Mouse (Mus musculus) hindbrain, postnatal 0 days (tissue): ENCODE measurements at regions not wholly inside any gene's neighbourhood (a gene's known extent, or its start where the extent isn't known, plus 50 kb on each side); places are given as distances from the start of the nearest gene placed in this dataset.
A peak's percentile ranks its signal among the peaks of the same experiment; 100 is the strongest.

Experiments used
- ATAC-seq: fragments of 200-750 bp; cut with Nextera tagmentation; 2 replicates; pipeline ENCODE4 v1.8.0; 2017; ENCODE audit warnings: mild to moderate bottlenecking, moderate TSS enrichment, moderate library complexity
- DNase-seq: peaks from one replicate; pipeline ENCODE4 v3.0.0-alpha.2; 2015; ENCODE audit warnings: low spot score
- H3K27ac ChIP-seq: fragments of 300-500 bp; sonication (generic); 2 replicates; pipeline ENCODE4 v1.5.1; 2014; ENCODE audit warnings: mild to moderate bottlenecking
- H3K27me3 ChIP-seq: fragments of 300-500 bp; sonication (generic); 2 replicates; pipeline ENCODE4 v1.6.1; 2014; ENCODE audit warnings: low read length, mixed read lengths; ENCODE audit not compliant: insufficient read depth
- H3K36me3 ChIP-seq: fragments of 300-500 bp; sonication (generic); 2 replicates; pipeline ENCODE4 v1.6.1; 2014; ENCODE audit warnings: low read length, mixed read lengths; ENCODE audit not compliant: insufficient read depth
- H3K4me1 ChIP-seq: fragments of 300-500 bp; sonication (generic); 2 replicates; pipeline ENCODE4 v1.6.1; 2014; ENCODE audit warnings: antibody characterized with exemption, low read length, mixed read lengths; ENCODE audit not compliant: insufficient read depth
- H3K4me2 ChIP-seq: fragments of 300-500 bp; sonication (generic); 2 replicates; pipeline ENCODE4 v1.6.1; 2014; ENCODE audit warnings: low read depth, mild to moderate bottlenecking, low read length, moderate library complexity, mixed read lengths
- H3K4me3 ChIP-seq: fragments of 300-500 bp; sonication (generic); 2 replicates; pipeline ENCODE4 v1.5.1; 2014; ENCODE audit warnings: low read length
- H3K9ac ChIP-seq: fragments of 300-500 bp; sonication (generic); replicated peaks from 2 replicates; pipeline ENCODE4 v1.6.1; 2014; ENCODE audit warnings: mild to moderate bottlenecking, low read length, moderate library complexity, mixed read lengths
- H3K9me3 ChIP-seq: fragments of 300-500 bp; sonication (generic); 2 replicates; pipeline ENCODE4 v1.6.1; 2016; ENCODE audit warnings: low read length, mixed read lengths
- CTCF ChIP-seq: IDR thresholded peaks from 2 replicates; pipeline ENCODE4 v1.5.1; 2016; ENCODE audit warnings: antibody characterized with exemption, control low read depth, low read depth
- WGBS: fragments of 180-500 bp; shearing (Covaris S2); extraction: QIAGEN DNeasy Blood & Tissue Kit; methylation state at CpG from one replicate; pipeline ENCODE4 v1.1.7; 2014; 5-methylcytosine and 5-hydroxymethylcytosine counted together

GRCm38 (mm10) chr2:109484306-109484705 is 190.2 kb upstream of the Bdnf start:
- ATAC-seq (no peak), DNase-seq (no peak)
- H3K27me3 ChIP-seq = no peaks in the 10 kb centered on the region
- H3K9ac ChIP-seq = no peak overlapping the region
- 68% methylated on average over 1 of the region's 1 CpGs for WGBS
- TF ChIP-seq CTCF = no peak
- H3K9me3 ChIP-seq = no peaks in the 10 kb centered on the region
- no peaks in the 10 kb centered on the region for H3K36me3 ChIP-seq
- no peak overlapping the region for H3K4me3 ChIP-seq
- H3K4me2 ChIP-seq = no peak overlapping the region
- H3K4me1 ChIP-seq = no peaks in the 10 kb centered on the region
- H3K27ac ChIP-seq = no peak overlapping the region

- Histone ChIP-seq H3K4me3 (no peak overlapping the region), H3K9me3 (no peaks in the 10 kb centered on the region), H3K9ac (no peak overlapping the region), H3K4me1 (no peaks in the 10 kb centered on the region), H3K27ac (no peak overlapping the region), H3K4me2 (no peak overlapping the region), H3K27me3 (no peaks in the 10 kb centered on the region), H3K36me3 (no peaks in the 10 kb centered on the region)
- ATAC-seq (no peak), DNase-seq (no peak)
- no peak for TF ChIP-seq CTCF
- WGBS = 87% methylated on average over 1 of the region's 1 CpGs
Measured at GRCm38 (mm10) chr2:109487591-109487990, 186.9 kb upstream of the Bdnf start.

GRCm38 (mm10) chr2:109502186-109502585 is 172.3 kb upstream of the Bdnf start:
- ATAC-seq (no peak), DNase-seq (peak; percentile 11)
- Histone ChIP-seq H3K4me2 (no peak overlapping the region), H3K36me3 (no peaks in the 10 kb centered on the region), H3K4me3 (no peak overlapping the region), H3K9ac (no peak overlapping the region), H3K9me3 (no peaks in the 10 kb centered on the region), H3K27me3 (no peaks in the 10 kb centered on the region), H3K27ac (no peak overlapping the region), H3K4me1 (no peaks in the 10 kb centered on the region)
- no peak for TF ChIP-seq CTCF
- WGBS = 44% methylated on average over 5 of the region's 5 CpGs

- H3K4me3 ChIP-seq = no peak overlapping the region
- no peaks in the 10 kb centered on the region for H3K27me3 ChIP-seq
- DNase-seq (no peak), ATAC-seq (no peak)
- H3K27ac ChIP-seq = no peak overlapping the region
- H3K4me1 ChIP-seq = 0 out of 2 replicates have a peak, but pooled peaks cover under 1% of the 10 kb centered on the region
- no peak overlapping the region for H3K4me2 ChIP-seq
- no peaks in the 10 kb centered on the region for H3K9me3 ChIP-seq
- TF ChIP-seq CTCF = no peak
- 78% methylated on average over 6 of the region's 6 CpGs for WGBS
- no peak overlapping the region for H3K9ac ChIP-seq
- H3K36me3 ChIP-seq = no peaks in the 10 kb centered on the region
Measured at GRCm38 (mm10) chr2:109504906-109505305, 169.6 kb upstream of the Bdnf start.

- DNase-seq (peak; percentile 80), ATAC-seq (peak; percentile 89)
- H3K9me3 ChIP-seq = no peaks in the 10 kb centered on the region
- H3K27ac ChIP-seq = no peak overlapping the region
- no peaks in the 10 kb centered on the region for H3K27me3 ChIP-seq
- TF ChIP-seq CTCF = no peak
- H3K4me2 ChIP-seq = no peak overlapping the region
- WGBS = 40% methylated on average over 8 of the region's 8 CpGs
- H3K4me1 ChIP-seq = peaks cover 5% of the 10 kb centered on the region; the same call in 1 of the 2 replicates
- no peak overlapping the region for H3K9ac ChIP-seq
- H3K36me3 ChIP-seq = no peaks in the 10 kb centered on the region
- H3K4me3 ChIP-seq = no peak overlapping the region
Measured at GRCm38 (mm10) chr2:109510070-109510979, 164.2 kb upstream of the Bdnf start.

- H3K4me3 ChIP-seq = no peak overlapping the region
- no peaks in the 10 kb centered on the region for H3K27me3 ChIP-seq
- H3K36me3 ChIP-seq = no peaks in the 10 kb centered on the region
- WGBS = 59% methylated on average over 4 of the region's 4 CpGs
- no peaks in the 10 kb centered on the region for H3K9me3 ChIP-seq
- no peak overlapping the region for H3K4me2 ChIP-seq
- ATAC-seq (no peak), DNase-seq (no peak)
- peaks cover 5% of the 10 kb centered on the region; the same call in 1 of the 2 replicates for H3K4me1 ChIP-seq
- H3K9ac ChIP-seq = no peak overlapping the region
- TF ChIP-seq CTCF = no peak
- H3K27ac ChIP-seq = no peak overlapping the region
Measured at GRCm38 (mm10) chr2:109511142-109511541, 163.4 kb upstream of the Bdnf start.

GRCm38 (mm10) chr2:109519261-109519660 is 155.2 kb upstream of the Bdnf start:
- TF ChIP-seq CTCF = no peak
- Histone ChIP-seq H3K4me2 (no peak overlapping the region), H3K4me3 (no peak overlapping the region), H3K4me1 (no peaks in the 10 kb centered on the region), H3K36me3 (no peaks in the 10 kb centered on the region), H3K27ac (no peak overlapping the region), H3K27me3 (no peaks in the 10 kb centered on the region), H3K9me3 (no peaks in the 10 kb centered on the region), H3K9ac (no peak overlapping the region)
- ATAC-seq (no peak), DNase-seq (no peak)
- WGBS = 81% methylated on average over 4 of the region's 4 CpGs
